Mouse (Mus musculus): Measurements from ENCODE around the gene Gmfg.

Gene Gmfg

DNA sequence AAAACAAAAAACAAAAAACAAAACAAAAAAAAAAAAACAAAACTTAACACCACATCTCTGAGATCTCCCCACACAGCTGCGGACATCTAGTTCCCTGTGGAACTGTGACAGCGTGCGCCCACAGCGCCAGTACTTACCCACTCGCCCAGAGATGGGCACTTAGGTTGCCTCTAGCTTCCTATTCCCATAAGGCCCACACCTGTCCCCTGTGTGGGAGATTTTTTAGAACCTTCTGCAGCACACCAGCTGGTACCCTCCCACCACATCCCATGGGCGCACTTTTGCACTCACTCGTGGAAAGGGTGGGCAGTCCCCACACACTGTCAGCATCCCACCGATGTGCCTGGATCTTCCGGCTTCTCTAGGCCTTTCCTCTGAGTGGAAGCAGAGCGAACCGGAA is 45.6 kb downstream of the Gmfg start:
- DNase-seq (ENCODE audit: low read depth, low spot score) = no peak

DNA sequence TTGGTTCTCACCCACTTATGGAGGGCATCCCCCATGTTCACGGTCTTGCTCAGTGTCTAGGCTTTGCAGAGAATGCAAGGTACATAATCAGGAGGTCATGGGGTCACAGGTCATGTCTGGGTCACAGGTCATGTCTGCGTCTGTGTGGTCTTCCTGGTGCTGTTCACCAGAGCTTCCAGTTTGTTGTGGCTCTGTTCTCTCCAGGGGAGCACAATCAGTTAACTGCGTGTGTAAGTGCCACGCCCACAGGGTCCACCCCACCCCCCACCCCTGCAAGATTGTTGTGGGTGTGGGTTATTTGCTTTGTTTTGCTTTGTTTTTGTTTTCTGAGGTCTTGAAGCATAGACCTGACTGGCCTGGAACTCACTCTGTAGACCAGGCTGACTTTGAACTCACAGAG is 46.9 kb downstream of the Gmfg start:
- DNase-seq (ENCODE audit: low read depth, low spot score) = no peak

DNA sequence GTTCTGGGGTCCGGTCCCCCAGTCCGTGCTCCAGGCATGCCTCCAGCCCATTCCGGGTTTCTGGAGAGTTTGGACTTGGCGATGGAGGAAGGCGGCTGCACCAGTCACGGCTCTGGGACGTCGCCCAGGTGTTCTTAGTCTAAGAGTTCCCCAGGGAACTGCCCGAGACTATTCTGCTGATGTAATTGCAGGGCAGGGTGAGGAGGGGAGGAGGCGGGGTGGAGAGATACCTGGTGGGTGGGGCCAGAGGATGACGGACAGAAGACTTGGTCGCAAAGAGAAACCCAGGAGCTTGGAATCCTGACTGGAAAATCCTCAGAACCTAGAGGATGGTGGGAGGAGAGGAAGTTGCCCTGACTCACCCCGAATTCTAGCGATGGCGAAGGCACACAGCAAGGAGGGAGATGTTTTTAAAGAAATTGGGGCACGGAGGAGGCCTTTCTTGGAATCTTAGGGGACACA is 50.8 kb downstream of the Gmfg start:
- no peak for DNase-seq (ENCODE audit: low read depth, low spot score)

DNA sequence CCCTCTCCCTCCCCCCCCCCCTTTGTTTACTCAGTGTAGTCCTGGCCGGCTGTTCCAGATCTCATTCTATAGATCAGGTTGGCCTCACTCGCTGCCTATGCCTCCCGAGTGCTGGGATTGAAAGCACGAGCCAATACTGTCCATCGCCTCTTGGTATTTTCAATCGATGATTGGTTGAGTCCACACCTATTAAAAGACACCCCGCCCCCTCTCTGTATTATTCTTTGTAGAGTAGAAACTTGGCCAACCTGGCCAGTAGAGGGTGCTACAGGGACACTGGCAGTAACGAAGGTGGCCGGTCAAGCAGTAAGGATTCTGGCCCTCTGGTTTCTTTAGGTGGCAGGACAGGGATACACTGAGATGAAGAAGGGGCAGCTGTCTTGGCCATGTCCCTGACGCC is 53.2 kb downstream of the Gmfg start:
- peak; percentile 74 for DNase-seq (ENCODE audit: low read depth, low spot score)

DNA sequence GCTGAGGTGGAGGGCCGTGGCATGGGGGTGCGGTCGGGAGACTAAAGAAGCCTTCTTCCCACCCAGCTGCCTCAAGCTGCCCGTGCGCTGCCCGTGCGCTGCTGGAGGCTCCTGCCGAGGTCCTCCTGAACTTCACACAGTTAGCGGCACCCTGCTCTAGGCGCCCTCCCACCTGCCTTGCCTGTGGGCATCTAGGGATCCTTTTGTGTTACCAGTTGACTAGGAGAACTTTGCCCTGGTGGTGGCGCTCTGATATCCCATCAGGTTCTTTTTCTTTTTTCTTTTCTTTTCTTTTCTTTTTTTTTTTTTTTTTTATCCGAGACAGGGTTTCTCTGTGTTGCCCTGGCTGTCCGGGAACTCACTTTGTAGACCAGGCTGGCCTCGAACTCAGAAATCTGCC is 53.7 kb downstream of the Gmfg start:
- DNase-seq (ENCODE audit: low read depth, low spot score) = no peak

DNA sequence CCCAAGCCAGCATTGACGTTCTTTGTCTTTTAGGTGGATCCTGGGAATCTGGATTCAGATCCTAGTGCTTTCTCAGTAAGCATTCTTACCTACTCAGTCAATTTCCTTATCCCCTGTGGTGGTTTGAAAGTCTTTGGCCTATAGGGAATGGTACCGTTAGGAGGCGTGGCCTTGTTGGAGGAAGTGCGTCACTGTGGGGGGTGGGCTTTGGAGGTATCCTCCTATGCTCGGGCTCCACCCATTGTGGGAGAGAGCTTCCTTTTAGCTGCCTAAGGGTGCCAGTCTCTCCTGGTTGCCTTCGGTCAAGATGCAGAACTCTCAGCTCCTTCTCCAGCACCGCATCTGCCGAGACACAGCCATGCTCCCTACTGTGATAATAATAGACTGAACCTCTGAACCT is 55.1 kb downstream of the Gmfg start:
- no peak for DNase-seq (ENCODE audit: low read depth, low spot score)

DNA sequence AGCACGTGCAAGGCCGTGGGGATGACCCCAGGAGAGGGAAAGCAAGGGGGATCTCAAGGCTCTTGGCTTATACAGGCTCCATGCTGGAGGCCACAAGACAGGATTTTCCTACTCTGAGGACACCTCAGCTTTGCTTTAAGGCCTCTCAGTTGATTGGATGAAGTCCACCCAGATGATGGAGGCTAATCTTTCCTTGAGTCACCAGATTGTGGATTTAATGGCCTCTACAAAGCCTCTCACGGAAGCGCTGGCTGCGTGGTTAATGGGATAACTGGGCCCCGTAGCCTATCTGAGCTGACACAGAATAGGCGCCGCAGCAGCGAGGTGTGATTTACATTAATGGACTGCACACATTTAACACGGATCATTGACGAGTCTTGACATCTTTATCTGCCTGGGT is 58.2 kb downstream of the Gmfg start:
- peak; percentile 74 for DNase-seq (ENCODE audit: low read depth, low spot score)

Measured in retina, postnatal 7 days (tissue).